Mouse (Mus musculus): ENCODE measurements around the gene Fam189b. TPM values are rescaled to one million over a fixed set of nuclear protein-coding genes. Genes with fewer than 3 reads are reported as not detected.
A peak's percentile ranks its signal among the peaks of the same experiment; 100 is the strongest.

Gene Fam189b
- polyA plus RNA-seq, 1 experiment from 2014 or later = 23.5 TPM

DNA sequence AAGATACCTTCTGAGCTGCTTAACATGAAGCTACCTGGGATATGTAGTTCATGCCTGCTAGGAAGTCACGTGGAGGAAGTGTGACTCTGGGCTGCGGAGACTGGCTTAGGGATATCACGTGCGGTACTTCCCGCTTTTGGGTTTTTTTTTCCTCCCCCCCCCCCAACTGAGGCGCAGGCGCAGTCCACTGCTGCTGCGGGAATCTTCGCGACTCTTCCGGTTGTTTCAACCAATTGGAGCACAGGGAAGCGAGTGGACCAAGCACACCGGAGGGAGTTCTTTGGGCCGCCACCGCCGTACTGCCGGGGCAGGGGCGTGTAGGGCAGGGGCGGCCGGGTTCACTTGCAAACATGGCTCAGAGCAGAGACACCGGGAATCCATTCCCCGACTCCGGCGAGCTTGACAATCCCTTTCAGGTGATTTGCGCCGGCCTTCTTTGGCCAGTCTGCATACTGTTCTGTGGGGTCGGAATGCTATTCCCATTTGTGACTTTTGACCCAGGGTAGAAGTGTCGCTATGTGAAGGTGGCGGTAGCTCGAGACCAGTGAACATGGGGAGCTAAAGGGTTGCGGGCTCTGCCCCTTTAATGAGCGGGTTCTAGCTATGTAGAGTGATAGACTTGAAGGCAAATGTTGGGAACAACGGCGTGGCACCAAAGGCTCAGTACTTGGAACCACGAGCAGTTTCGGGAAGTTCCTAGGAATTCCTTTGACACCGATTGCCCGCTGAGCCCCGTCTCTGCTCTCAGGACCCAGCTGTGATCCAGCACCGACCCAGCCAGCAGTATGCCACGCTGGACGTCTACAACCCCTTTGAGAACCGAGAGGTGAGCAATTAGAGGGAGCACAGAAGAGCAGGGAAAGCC lies 5.5 kb upstream of the Fam189b start, which contains the start of gene Scamp3:
Scamp3 (plus strand) TSS at position 232 of the 865 bp plus-strand sequence.
- Histone ChIP-seq H3K9me3 (replicated peaks; ENCODE audit: low read length) (no peaks in the 10 kb centered on the region), H3K9ac (ENCODE audit: low read depth, low read length) (peak within 1 kb of the TSS; percentile 76), H3K4me2 (ENCODE audit: low read length) (peak within 1 kb of the TSS; percentile 79), H3K27ac (peak within 1 kb of the TSS; percentile 82), H3K4me1 (replicated peaks; ENCODE audit: insufficient read depth, low read length) (0 out of 2 replicates have a peak, but pooled peaks cover 3% of the 10 kb centered on the region), H3K36me3 (ENCODE audit: insufficient read depth, low read length) (peaks cover 58% of the 10 kb centered on the region), H3K4me3 (replicated peaks; ENCODE audit: low read depth, low read length) (peak within 1 kb of the TSS; percentile 68), H3K27me3 (ENCODE audit: insufficient read depth, low read length) (no peaks in the 10 kb centered on the region)
- no peak for TF ChIP-seq CTCF (IDR thresholded peaks at IDR 0.05; ENCODE audit: low read depth)
- DNase-seq (ENCODE audit: low spot score) (peak; percentile 97), ATAC-seq (replicated peaks; ENCODE audit: low FRiP score, low read depth) (peak; percentile 94)
- WGBS = under 1% methylated on average over 43 of the region's 43 CpGs

DNA sequence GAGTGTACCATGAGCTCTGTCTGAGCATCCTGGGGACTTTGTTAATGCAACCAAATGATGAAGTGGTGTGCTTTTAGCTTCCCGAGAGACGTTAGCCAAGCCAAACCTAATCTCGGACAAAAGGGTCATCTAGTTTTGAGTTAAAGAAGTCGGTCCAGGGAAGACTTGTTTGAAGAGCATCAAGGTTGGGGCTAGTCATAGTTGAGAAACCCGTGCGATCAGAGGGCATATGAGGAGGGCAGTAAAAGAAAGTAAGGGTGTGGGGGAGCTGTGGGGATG lies 4.9 kb upstream of the Fam189b start:
- Histone ChIP-seq H3K9me3 (replicated peaks; ENCODE audit: low read length) (no peaks in the 10 kb centered on the region), H3K4me1 (replicated peaks; ENCODE audit: insufficient read depth, low read length) (0 out of 2 replicates have a peak, but pooled peaks cover 3% of the 10 kb centered on the region), H3K36me3 (ENCODE audit: insufficient read depth, low read length) (peaks cover 53% of the 10 kb centered on the region), H3K27ac (peak overlapping the region; percentile 82), H3K27me3 (ENCODE audit: insufficient read depth, low read length) (no peaks in the 10 kb centered on the region), H3K4me3 (replicated peaks; ENCODE audit: low read depth, low read length) (peak overlapping the region; percentile 68), H3K4me2 (ENCODE audit: low read length) (peak overlapping the region; percentile 79), H3K9ac (ENCODE audit: low read depth, low read length) (peak overlapping the region; percentile 76)
- DNase-seq (ENCODE audit: low spot score) (no peak), ATAC-seq (replicated peaks; ENCODE audit: low FRiP score, low read depth) (no peak)
- no peak for TF ChIP-seq CTCF (IDR thresholded peaks at IDR 0.05; ENCODE audit: low read depth)
- 3% methylated on average over 6 of the region's 6 CpGs for WGBS

DNA sequence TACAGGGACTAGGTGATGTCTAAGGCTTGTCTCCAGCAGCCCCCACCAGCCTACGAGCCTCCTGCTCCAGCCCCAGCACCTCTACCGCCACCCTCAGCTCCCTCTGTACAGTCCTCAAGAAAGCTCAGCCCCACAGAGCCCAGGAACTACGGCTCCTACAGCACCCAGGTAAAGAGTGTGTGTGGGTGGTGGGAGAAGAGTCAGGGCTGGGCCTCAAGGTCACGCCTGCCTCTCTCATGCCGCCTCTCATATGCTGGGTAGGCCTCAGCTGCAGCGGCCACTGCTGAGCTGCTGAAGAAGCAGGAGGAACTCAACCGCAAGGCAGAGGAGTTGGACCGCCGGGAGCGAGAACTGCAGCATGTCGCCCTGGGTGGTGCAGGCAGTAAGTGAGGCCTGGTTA lies 3.9 kb upstream of the Fam189b start:
- H3K9me3 ChIP-seq (replicated peaks; ENCODE audit: low read length) = no peaks in the 10 kb centered on the region
- 0 out of 2 replicates have a peak, but pooled peaks cover 11% of the 10 kb centered on the region for H3K4me1 ChIP-seq (replicated peaks; ENCODE audit: insufficient read depth, low read length)
- no peak for ATAC-seq (replicated peaks; ENCODE audit: low FRiP score, low read depth)
- no peak for TF ChIP-seq CTCF (IDR thresholded peaks at IDR 0.05; ENCODE audit: low read depth)
- H3K4me2 ChIP-seq (ENCODE audit: low read length) = no peak overlapping the region
- H3K27me3 ChIP-seq (ENCODE audit: insufficient read depth, low read length) = no peaks in the 10 kb centered on the region
- peaks cover 43% of the 10 kb centered on the region for H3K36me3 ChIP-seq (ENCODE audit: insufficient read depth, low read length)
- H3K27ac ChIP-seq = no peak overlapping the region
- H3K4me3 ChIP-seq (replicated peaks; ENCODE audit: low read depth, low read length) = no peak overlapping the region
- no peak for DNase-seq (ENCODE audit: low spot score)
- H3K9ac ChIP-seq (ENCODE audit: low read depth, low read length) = no peak overlapping the region
- 86% methylated on average over 11 of the region's 11 CpGs for WGBS

DNA sequence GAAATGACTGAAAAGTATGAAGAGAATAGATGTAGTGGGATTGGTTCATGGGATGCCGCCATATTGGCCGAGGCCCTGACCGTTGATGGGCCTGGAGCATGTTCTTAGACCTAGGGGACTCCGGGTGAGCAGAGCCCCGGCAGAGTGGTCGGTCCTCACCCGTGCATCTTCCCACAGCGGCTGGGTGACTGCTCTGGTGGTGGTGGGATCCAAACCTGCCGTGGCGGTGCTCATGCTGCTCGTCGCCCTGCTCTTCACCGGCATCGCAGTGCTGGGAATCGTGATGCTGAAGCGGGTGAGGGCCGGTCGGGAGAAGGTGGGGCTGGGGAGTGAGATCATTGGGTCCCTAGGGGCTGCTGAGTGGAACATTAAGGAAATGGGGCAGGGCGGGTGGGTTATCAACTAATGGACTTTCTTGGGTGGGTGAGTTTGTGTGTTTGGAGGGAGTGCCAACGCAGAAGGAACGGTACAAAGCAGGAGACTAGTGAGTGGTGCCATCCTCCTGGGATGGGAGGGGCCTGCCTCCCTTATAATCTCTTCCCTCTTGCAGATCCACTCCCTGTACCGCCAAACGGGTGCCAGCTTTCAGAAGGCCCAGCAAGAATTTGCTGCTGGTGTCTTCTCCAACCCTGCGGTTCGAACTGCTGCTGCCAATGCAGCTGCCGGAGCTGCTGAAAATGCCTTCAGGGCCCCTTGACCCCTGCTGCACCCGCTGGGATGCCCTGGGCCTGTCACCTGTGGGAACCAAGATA lies 1.0 kb upstream of the Fam189b start:
- Histone ChIP-seq H3K9me3 (replicated peaks; ENCODE audit: low read length) (no peaks in the 10 kb centered on the region), H3K4me1 (replicated peaks; ENCODE audit: insufficient read depth, low read length) (0 out of 2 replicates have a peak, but pooled peaks cover 14% of the 10 kb centered on the region), H3K27ac (no peak overlapping the region), H3K4me3 (replicated peaks; ENCODE audit: low read depth, low read length) (no peak overlapping the region), H3K4me2 (ENCODE audit: low read length) (no peak overlapping the region), H3K27me3 (ENCODE audit: insufficient read depth, low read length) (no peaks in the 10 kb centered on the region), H3K9ac (ENCODE audit: low read depth, low read length) (no peak overlapping the region), H3K36me3 (ENCODE audit: insufficient read depth, low read length) (peaks cover 25% of the 10 kb centered on the region; the same call in 1 of the 2 replicates)
- DNase-seq (ENCODE audit: low spot score) (no peak), ATAC-seq (replicated peaks; ENCODE audit: low FRiP score, low read depth) (no peak)
- WGBS = 94% methylated on average over 27 of the region's 27 CpGs
- no peak for TF ChIP-seq CTCF (IDR thresholded peaks at IDR 0.05; ENCODE audit: low read depth)

DNA sequence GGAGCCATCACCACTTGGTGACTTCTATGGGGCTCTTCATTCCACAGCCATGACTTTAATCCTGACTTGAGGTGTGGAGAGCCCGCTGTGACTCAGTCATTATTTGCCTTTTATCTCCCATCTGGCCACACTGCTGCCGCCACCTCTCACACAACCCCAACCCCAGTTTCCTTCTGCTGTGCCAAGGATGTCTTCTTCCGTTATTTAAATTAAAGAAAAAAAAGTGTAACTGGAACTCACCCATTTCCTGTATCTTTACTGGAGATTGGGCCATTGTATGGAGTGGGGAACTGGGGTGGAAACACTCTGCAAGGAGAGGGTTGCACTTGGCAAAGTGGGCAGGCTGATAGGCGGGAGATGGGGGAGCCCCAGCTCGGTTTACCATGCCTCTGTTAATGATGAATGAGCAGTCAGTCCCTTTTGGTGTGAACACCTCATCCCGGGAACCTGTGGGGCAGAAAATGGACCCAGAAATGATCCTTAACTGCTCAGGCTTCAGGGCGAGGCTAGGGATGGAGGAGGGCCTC lies 349 bp upstream of the Fam189b start:
- Histone ChIP-seq H3K9me3 (replicated peaks; ENCODE audit: low read length) (no peaks in the 10 kb centered on the region), H3K4me2 (ENCODE audit: low read length) (peak overlapping the region; percentile 99), H3K36me3 (ENCODE audit: insufficient read depth, low read length) (peaks cover 25% of the 10 kb centered on the region; the same call in 1 of the 2 replicates), H3K4me1 (replicated peaks; ENCODE audit: insufficient read depth, low read length) (peaks cover 21% of the 10 kb centered on the region; the same call in 1 of the 2 replicates), H3K9ac (ENCODE audit: low read depth, low read length) (no peak overlapping the region; the same call in 1 of the 2 replicates), H3K4me3 (replicated peaks; ENCODE audit: low read depth, low read length) (peak overlapping the region; percentile 61), H3K27me3 (ENCODE audit: insufficient read depth, low read length) (no peaks in the 10 kb centered on the region), H3K27ac (no peak overlapping the region)
- TF ChIP-seq CTCF (IDR thresholded peaks at IDR 0.05; ENCODE audit: low read depth) = no peak
- 40% methylated on average over 7 of the region's 7 CpGs for WGBS
- DNase-seq (ENCODE audit: low spot score) (no peak), ATAC-seq (replicated peaks; ENCODE audit: low FRiP score, low read depth) (no peak)

DNA sequence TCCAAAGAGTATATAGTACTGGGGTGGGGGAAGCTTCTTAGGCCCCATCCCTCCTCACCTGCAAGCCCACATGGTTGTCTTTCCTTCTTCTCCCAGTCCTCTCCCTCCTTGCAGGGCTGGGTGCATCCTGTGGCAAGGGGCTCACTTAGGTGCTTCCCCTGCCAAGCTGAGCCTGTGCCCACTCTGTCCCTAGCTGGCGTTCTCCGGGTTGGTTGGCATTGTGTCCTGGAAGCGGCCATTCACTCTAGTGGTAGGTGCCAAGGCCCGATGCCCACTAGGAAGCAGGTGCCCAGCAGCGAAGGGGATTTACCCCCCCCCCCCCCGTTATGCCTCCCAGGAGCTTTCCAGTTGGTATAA lies 994 bp downstream of the Fam189b start:
- H3K36me3 ChIP-seq (ENCODE audit: insufficient read depth, low read length) = peaks cover 23% of the 10 kb centered on the region; the same call in 1 of the 2 replicates
- peak overlapping the region; percentile 75; the same call in 1 of the 2 replicates for H3K9ac ChIP-seq (ENCODE audit: low read depth, low read length)
- TF ChIP-seq CTCF (IDR thresholded peaks at IDR 0.05; ENCODE audit: low read depth) = no peak
- no peaks in the 10 kb centered on the region for H3K27me3 ChIP-seq (ENCODE audit: insufficient read depth, low read length)
- H3K9me3 ChIP-seq (replicated peaks; ENCODE audit: low read length) = no peaks in the 10 kb centered on the region
- peaks cover 20% of the 10 kb centered on the region; the same call in 1 of the 2 replicates for H3K4me1 ChIP-seq (replicated peaks; ENCODE audit: insufficient read depth, low read length)
- peak overlapping the region; percentile 99 for H3K4me2 ChIP-seq (ENCODE audit: low read length)
- WGBS = 64% methylated on average over 6 of the region's 6 CpGs
- peak overlapping the region; percentile 61 for H3K4me3 ChIP-seq (replicated peaks; ENCODE audit: low read depth, low read length)
- peak overlapping the region; percentile 73; the same call in 1 of the 2 replicates for H3K27ac ChIP-seq
- ATAC-seq (replicated peaks; ENCODE audit: low FRiP score, low read depth) = no peak
- DNase-seq (ENCODE audit: low spot score) = no peak

Measured in kidney, postnatal 0 days (tissue).